Mouse (Mus musculus) limb, embryonic 10.5 days (tissue): ENCODE measurements around the gene Ubqln4. TPM values are rescaled to one million over a fixed set of nuclear protein-coding genes. Genes with fewer than 3 reads are reported as not detected.

Experiments used
- DNase-seq: peaks from one replicate; pipeline ENCODE4 v3.0.0-alpha.2; 2017; ENCODE audit warnings: low spot score
- H3K27ac ChIP-seq: fragments of 300-500 bp; sonication (generic); 2 replicates; pipeline ENCODE4 v1.5.1; 2016; ENCODE audit warnings: mild to moderate bottlenecking
- H3K27me3 ChIP-seq: fragments of 300-500 bp; sonication (generic); 2 replicates; pipeline ENCODE4 v1.6.1; 2016; ENCODE audit warnings: low read depth, mild to moderate bottlenecking; ENCODE audit not compliant: poor library complexity, severe bottlenecking
- H3K36me3 ChIP-seq: fragments of 300-500 bp; sonication (generic); 2 replicates; pipeline ENCODE4 v1.6.1; 2016; ENCODE audit warnings: mild to moderate bottlenecking, moderate library complexity
- H3K4me1 ChIP-seq: fragments of 300-500 bp; sonication (generic); 2 replicates; pipeline ENCODE4 v1.6.1; 2016
- H3K4me3 ChIP-seq: fragments of 300-500 bp; sonication (generic); 2 replicates; pipeline ENCODE4 v1.5.1; 2016; ENCODE audit warnings: mild to moderate bottlenecking, moderate library complexity
- H3K9me3 ChIP-seq: fragments of 300-500 bp; sonication (generic); replicated peaks from 2 replicates; pipeline ENCODE4 v1.6.1; 2016; ENCODE audit warnings: mild to moderate bottlenecking
- WGBS: fragments of 180-500 bp; shearing (Covaris S2); methylation state at CpG from one replicate; pipeline ENCODE4 v1.1.7; 2016; 5-methylcytosine and 5-hydroxymethylcytosine counted together
- polyA plus RNA-seq: library from polyadenylated mRNA; unstranded; fragments of >200 nt; fragmentation: Nextera tagmentation; extraction: Ambion mirVana; gene quantifications from 2 replicates; pipeline ENCODE4 v1.2.1, GENCODE M21; 2016

Ubqln4 gene
- polyA plus RNA-seq, 1 experiment from 2014 or later = 79.5 TPM

DNA sequence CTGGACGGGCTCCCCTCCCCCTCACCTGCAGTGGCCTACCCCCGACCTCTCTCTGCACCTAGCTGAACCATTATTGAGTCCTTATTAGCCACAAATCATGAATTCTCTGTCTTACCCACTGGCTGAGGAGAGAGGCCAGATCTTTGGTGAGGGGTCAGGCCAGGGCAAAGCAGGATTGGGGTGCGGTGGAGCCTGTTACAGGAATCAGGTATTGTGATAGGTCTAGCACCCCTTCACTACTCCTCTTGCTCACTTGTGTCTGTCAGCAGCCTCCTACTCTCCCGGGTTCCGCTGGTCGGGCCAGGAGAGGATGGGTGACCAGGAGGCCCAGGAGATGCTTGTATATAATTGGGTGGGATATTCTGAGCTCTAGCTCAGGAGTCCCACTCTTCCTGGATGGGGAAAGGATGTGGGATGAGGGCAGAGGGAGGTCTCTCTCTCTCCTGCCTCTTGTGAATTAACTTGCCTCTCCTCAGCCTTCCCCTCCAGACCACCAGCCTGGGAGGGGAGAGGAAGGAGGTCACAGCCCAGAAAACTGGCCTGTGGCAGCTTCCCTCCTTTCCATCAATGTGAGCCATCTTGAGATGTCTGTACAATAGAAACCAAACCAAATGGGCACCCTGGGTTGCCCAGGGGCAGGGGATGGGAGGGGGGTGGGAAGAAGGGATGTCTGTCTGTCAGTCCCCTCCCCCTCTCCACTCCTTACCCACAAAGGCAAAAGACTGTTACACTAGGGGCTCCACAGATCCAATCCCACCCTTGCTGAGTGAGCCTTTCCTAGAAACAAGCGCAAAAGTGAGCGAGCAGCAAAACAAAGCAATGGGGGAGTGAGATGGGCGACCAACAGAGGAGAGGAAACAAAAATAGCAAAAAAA, 15.1 kb upstream of the Ubqln4 start:
- Histone ChIP-seq H3K27ac (peak overlapping the region; percentile 43; the same call in 1 of the 2 replicates), H3K4me3 (peak overlapping the region; percentile 30), H3K4me1 (peaks cover 74% of the 10 kb centered on the region), H3K36me3 (peaks cover 83% of the 10 kb centered on the region), H3K27me3 (no peaks in the 10 kb centered on the region), H3K9me3 (no peaks in the 10 kb centered on the region)
- peak; percentile 40 for DNase-seq
- 51% methylated on average over 9 of the region's 9 CpGs for WGBS

DNA sequence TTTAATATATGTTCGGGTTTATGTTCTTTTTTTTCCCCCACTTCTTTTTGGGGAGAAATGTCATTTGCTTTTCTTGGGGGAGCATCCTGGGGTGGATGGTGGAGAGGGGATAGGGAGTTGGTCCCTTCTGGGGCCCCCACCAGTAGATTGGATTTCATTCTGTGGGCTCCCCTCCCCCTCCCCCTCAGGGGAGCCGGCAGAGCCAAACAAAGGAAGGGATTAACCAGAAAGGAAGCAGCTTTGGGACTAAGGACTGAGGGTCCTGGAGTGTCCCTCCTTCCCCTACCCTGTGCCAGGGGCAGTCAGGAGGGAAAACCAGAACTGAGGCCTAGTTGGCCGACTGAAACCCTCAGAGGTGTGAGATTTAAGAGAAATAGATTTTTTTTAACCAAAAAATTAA, 14.2 kb upstream of the Ubqln4 start:
- peak; percentile 46 for DNase-seq
- 32% methylated on average over 3 of the region's 3 CpGs for WGBS
- no peak overlapping the region for H3K4me3 ChIP-seq
- H3K36me3 ChIP-seq = peaks cover 74% of the 10 kb centered on the region
- H3K4me1 ChIP-seq = peaks cover 66% of the 10 kb centered on the region
- H3K27ac ChIP-seq = 0 out of 2 replicates have a peak overlapping the region, but pooled peaks have one; percentile 42
- H3K9me3 ChIP-seq = no peaks in the 10 kb centered on the region
- H3K27me3 ChIP-seq = no peaks in the 10 kb centered on the region

DNA sequence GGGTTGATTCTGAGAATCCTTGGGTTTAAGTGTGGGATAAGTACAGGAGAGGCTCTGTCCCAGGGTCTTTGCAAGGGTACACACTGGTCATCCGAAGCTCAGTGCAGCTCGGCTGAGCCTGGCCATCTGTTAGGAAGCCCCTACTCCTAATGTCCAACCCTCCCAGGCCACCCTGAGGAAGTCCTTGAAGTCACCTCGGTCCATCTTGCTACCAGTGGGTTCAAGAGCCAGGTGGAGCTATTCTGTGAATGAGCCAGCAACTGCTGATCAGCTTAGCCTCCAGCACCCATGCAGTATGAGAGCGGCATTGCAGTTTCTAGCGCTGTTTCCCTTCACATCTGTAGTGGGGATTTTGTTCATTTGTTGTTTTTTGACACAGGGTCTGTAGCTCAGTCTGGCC, 13.5 kb upstream of the Ubqln4 start:
- H3K27ac ChIP-seq = 0 out of 2 replicates have a peak overlapping the region, but pooled peaks have one; percentile 1
- peaks cover 67% of the 10 kb centered on the region for H3K36me3 ChIP-seq
- peak; percentile 37 for DNase-seq
- no peak overlapping the region for H3K4me3 ChIP-seq
- 71% methylated on average over 5 of the region's 5 CpGs for WGBS
- peaks cover 66% of the 10 kb centered on the region for H3K4me1 ChIP-seq
- no peaks in the 10 kb centered on the region for H3K27me3 ChIP-seq
- no peaks in the 10 kb centered on the region for H3K9me3 ChIP-seq

DNA sequence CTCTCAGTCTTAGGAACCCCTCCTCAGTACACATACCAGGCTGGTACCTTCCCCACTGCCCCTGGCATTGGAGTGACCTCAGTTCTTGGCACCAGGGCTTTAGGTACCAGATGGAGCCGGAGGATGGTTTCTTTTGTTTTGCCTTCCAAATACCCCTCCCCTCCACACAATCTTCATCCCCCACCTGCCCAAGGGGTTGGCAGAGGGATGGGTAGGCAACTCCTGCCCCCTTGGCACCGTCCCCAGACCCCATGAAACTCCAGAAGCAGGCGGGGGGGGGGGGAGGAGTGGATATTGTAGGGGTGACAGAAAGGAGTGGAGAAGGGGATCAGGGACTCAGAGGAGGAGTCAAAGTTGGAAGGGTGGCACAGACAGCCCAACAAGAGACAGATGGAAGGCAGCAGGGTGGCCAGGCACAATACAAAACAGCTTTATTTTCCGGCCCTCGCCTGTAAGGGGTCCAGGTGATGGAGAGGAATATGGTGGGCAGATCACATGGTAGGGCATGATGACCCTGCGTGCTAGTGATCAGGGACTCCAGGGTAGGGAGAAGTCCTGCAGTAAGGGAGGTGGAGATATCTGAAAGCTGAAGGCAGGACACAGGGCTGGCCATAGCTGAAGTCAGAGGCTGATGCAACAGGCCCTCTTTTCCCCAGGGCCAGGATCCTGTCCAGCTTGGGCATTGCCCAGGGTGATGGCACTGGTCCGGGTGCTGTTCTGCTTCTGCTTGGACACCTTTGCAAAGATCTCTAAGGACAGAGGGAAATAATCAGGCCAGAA, 11.7 kb upstream of the Ubqln4 start:
- Histone ChIP-seq H3K9me3 (no peaks in the 10 kb centered on the region), H3K27ac (peak overlapping the region; percentile 17; the same call in 1 of the 2 replicates), H3K36me3 (peaks cover 50% of the 10 kb centered on the region), H3K4me1 (peaks cover 54% of the 10 kb centered on the region), H3K27me3 (no peaks in the 10 kb centered on the region), H3K4me3 (no peak overlapping the region)
- 77% methylated on average over 7 of the region's 7 CpGs for WGBS
- DNase-seq = no peak

DNA sequence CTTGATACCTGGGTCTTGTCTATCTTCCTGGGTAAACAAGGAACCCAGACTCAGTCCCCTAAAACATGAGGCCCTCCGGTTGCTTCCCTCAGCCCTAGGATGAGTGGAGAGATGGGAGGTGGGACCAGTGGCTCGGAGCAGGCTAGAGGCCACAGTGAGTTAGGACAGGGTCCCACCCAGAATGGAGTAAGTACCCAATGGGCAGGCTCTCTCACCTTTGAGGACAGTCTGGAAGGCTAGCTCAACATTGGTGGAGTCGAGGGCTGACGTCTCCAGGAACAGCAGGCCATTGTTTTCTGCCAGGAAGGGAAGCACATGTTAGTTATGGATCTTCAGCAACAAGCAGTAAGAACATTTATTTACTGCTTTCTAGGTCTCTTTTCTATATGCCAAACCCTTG, 11.1 kb upstream of the Ubqln4 start:
- Histone ChIP-seq H3K36me3 (peaks cover 43% of the 10 kb centered on the region), H3K27me3 (no peaks in the 10 kb centered on the region), H3K27ac (no peak overlapping the region), H3K9me3 (no peaks in the 10 kb centered on the region), H3K4me3 (no peak overlapping the region), H3K4me1 (peaks cover 47% of the 10 kb centered on the region)
- 80% methylated on average over 4 of the region's 4 CpGs for WGBS
- no peak for DNase-seq

DNA sequence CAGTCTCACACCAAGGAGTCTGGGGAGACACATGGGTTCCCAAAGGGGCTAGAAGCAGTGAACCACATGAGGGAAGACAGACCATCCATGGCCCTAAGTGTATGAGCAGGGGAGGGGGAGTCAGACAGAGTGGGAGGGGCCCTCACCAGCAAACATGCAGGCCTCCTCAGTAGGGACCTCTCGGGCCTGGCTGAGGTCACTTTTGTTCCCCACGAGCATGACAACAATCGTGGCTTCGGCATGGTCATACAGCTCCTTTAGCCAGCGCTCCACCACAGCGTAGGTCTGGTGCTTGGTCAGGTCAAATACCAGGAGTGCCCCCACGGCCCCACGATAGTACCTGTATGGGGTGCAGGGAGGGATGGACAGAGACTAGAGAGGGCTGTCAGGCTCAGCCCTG, 10.4 kb upstream of the Ubqln4 start:
- Histone ChIP-seq H3K4me3 (no peak overlapping the region), H3K4me1 (peaks cover 43% of the 10 kb centered on the region), H3K27me3 (no peaks in the 10 kb centered on the region), H3K27ac (no peak overlapping the region), H3K9me3 (no peaks in the 10 kb centered on the region), H3K36me3 (peaks cover 36% of the 10 kb centered on the region)
- WGBS = 84% methylated on average over 8 of the region's 8 CpGs
- DNase-seq = no peak

DNA sequence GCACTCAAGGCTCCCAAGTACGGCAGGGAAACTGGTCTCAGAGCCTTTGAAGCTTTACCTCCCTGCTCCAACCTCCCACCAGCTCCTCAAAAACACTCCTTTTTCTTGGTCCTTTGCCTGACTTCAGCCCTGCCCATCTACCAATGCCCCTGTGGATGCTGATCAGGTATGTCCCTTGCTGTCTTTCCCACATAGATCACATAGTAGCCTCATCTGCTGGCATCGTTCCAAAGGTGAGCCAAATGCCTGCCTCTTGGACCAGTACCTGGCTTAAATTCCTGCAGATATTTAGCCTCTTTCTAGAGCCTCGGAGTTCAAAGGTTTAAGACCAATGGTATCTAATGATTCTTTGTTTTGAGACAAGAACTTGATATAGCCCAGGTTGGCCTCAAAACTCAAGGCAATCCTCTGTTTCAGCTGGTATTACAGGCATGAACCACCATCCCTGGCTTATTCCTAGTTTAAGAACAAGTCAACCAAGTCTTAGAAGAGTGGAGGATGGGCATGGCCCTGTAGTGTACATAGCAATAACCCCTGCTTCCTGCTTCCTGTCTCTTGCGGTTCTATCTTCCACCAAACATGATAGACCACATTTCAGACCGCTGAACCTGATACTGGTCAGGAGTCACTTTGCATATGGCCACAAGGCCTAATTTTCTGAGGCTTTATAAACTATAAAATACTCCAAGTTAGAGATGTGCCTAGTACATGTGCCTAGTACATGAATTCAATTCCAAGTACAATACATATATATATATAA, 9.7 kb upstream of the Ubqln4 start:
- WGBS = 78% methylated on average over 5 of the region's 5 CpGs
- Histone ChIP-seq H3K4me1 (peaks cover 39% of the 10 kb centered on the region), H3K9me3 (no peaks in the 10 kb centered on the region), H3K27ac (no peak overlapping the region), H3K36me3 (peaks cover 32% of the 10 kb centered on the region), H3K27me3 (no peaks in the 10 kb centered on the region), H3K4me3 (no peak overlapping the region)
- no peak for DNase-seq

DNA sequence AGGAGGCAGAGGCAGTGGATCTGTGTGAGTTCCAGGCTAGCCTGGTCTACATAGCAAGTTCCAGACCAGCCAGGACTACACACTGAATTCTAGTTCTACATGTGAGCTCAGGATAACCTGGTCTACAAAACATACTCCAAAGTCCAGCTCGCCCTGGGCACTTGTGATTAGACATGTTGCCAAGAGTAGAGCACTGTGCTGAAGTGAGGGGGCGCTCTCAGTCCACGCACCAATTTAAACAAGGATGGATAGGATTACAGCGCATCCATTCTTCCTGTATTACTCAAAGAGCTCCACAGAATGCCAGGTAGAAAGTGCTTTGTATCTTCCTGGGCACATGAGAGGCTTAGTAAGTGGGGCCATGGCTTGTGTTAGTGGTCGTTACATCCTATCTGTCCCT, 9.0 kb upstream of the Ubqln4 start:
- Histone ChIP-seq H3K36me3 (peaks cover 27% of the 10 kb centered on the region), H3K4me3 (no peak overlapping the region), H3K27me3 (no peaks in the 10 kb centered on the region), H3K9me3 (no peaks in the 10 kb centered on the region), H3K4me1 (peaks cover 35% of the 10 kb centered on the region), H3K27ac (no peak overlapping the region)
- 34% methylated on average over 5 of the region's 5 CpGs for WGBS
- DNase-seq = no peak

DNA sequence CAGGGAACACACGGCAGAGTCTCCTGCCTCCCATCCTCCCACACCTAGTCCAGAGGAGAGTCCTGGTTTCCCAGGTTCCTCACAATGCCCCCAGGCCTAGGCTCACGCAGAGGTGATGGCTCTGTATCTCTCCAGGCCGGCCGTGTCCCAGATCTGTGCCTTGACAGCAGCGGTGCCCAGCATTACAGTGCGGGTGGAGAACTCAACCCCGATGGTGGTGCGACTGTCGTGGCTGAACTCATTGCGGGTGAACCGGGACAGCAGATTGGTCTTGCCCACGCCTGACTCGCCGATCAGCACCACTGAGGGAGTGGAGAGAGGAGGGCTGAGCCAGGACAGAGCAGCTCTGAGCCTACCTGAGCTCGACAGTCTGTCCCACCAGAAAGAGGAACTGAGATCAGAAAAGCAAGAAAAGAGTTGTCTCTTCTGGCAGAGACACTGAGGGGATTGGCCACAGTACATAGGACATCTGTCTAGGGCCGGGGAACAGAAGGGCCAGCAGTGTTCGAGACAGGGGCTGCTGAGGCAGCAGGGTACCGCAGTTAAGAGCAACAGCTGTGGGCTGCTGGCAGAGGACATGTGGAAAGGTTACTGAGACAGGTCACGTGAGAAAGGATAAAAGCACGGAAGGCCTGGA, 8.5 kb upstream of the Ubqln4 start:
- Histone ChIP-seq H3K27ac (no peak overlapping the region), H3K4me3 (no peak overlapping the region), H3K36me3 (peaks cover 26% of the 10 kb centered on the region), H3K4me1 (peaks cover 31% of the 10 kb centered on the region), H3K9me3 (no peaks in the 10 kb centered on the region), H3K27me3 (no peaks in the 10 kb centered on the region)
- DNase-seq = no peak
- WGBS = 67% methylated on average over 20 of the region's 20 CpGs

DNA sequence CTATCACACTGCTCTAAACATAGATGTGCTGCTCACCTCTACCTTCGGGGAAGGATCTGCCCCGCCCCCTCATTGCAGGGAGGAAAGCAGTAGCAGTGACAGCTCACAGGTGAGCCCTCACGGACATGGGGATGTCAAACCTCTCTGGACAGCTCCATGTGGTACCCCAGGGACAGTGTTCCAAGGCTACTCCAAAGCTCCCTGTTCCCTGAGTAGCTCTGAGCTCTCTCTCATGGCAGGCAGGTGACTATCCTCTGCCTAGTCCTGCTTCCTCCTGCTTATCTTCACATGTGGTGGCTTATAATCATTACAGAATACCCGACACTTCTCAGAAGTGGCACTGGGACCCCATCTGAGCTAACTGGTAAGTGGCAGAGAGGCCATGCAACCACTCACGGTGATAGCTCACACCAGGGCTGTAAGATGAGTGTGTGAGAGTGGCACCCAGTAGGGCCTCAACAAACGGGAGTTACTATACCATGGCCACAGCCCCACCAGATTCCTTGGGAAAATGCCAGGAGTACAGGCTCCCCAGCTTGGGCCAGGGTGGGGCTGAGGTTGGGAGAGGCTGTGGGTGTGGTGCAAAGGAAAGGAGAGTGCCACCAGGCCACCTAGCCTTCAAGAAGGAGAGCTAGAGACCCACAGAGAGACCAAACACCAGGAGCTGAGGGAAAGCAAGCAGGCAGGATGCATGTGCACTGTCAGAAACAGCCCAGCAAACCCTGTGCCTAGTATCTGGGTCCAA, 6.7 kb upstream of the Ubqln4 start:
- no peaks in the 10 kb centered on the region for H3K9me3 ChIP-seq
- 78% methylated on average over 6 of the region's 6 CpGs for WGBS

DNA sequence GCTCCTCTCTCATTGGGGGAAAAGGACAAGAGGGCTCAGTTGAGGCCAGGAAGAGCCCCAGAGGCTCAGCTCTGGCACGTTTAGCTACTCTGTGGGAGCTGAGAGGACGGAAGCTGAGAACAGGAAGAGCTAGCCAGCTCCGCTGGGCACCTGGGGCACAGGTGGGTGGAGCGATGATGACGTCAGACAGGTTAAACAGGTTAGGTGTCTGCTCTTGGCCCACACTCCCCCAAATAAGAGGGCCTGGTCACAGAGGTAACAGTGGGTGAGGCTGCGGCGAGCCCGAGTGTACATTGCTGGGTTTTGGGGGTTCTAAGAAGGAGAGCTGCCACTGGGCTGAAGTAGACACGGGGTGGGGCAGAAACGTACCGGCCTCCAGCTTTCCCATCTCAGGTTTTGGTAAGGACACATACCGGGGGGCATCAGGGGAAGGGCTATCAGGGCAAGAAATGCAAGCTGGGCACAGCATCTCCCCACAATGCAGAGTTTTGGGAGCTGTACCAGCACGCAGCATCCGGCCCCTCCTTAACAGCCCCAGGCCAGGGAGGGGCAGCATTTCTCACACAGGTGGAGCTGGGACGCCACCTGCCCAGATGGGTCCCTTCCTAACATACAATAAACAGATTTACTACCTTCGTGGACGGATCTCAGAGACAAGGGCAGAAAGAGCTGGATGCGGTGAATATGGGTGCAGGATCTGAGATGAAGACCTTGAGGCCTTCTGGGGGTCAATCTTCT, 5.2 kb upstream of the Ubqln4 start, which contains the start of gene Rab25:
Gene Rab25 (minus strand): TSS at position 121 of the 738 bp plus-strand sequence.
- WGBS = 42% methylated on average over 18 of the region's 18 CpGs
- no peak within 1 kb of the TSS; the same call in 1 of the 2 replicates for H3K4me3 ChIP-seq
- no peak within 1 kb of the TSS for H3K27ac ChIP-seq

More for the DNA sequence above, 6.7 kb upstream of the Ubqln4 start:
- no peak for DNase-seq
- Histone ChIP-seq H3K27me3 (no peaks in the 10 kb centered on the region), H3K36me3 (peaks cover 8% of the 10 kb centered on the region), H3K4me1 (peaks cover 28% of the 10 kb centered on the region), H3K27ac (no peak overlapping the region), H3K4me3 (no peak overlapping the region)

More for the DNA sequence above, 5.2 kb upstream of the Ubqln4 start, which contains the start of gene Rab25:
- Histone ChIP-seq H3K9me3 (no peaks in the 10 kb centered on the region), H3K36me3 (0 out of 2 replicates have a peak, but pooled peaks cover 6% of the 10 kb centered on the region), H3K27me3 (no peaks in the 10 kb centered on the region), H3K4me1 (peaks cover 33% of the 10 kb centered on the region)
- DNase-seq = no peak
